Mouse (Mus musculus) cerebellum, adult 11 months (tissue): Measurements from ENCODE around the gene Ube2v1.
"Not testable (repeated sequence)": the region's sequence is repeated elsewhere in the genome, so short reads cannot be mapped to it uniquely, and the experiment has no call there.

Source experiments
- DNase-seq: peaks from one replicate; pipeline ENCODE4 v3.0.0; 2022

The Ube2v1 gene

GRCm38 (mm10) chr2:167621255-167622087, 10.4 kb downstream of the Ube2v1 start:
- no peak for DNase-seq

GRCm38 (mm10) chr2:167617472-167617871, 14.4 kb downstream of the Ube2v1 start:
- no peak for DNase-seq

GRCm38 (mm10) chr2:167617034-167617433, 14.9 kb downstream of the Ube2v1 start:
- DNase-seq, result no peak

GRCm38 (mm10) chr2:167613335-167613734, 18.6 kb downstream of the Ube2v1 start:
- not testable (repeated sequence) for DNase-seq

GRCm38 (mm10) chr2:167612122-167612521, 19.8 kb downstream of the Ube2v1 start:
- DNase-seq, result no peak

GRCm38 (mm10) chr2:167611287-167611686, 20.6 kb downstream of the Ube2v1 start:
- no peak for DNase-seq

GRCm38 (mm10) chr2:167606745-167607123, 25.2 kb downstream of the Ube2v1 start:
- no peak for DNase-seq

- no peak for DNase-seq
Measured at GRCm38 (mm10) chr2:167605817-167606744, 25.8 kb downstream of the Ube2v1 start.

GRCm38 (mm10) chr2:167605178-167605794, 26.6 kb downstream of the Ube2v1 start:
- peak; percentile 70 for DNase-seq

GRCm38 (mm10) chr2:167602978-167603377, 28.9 kb downstream of the Ube2v1 start:
- DNase-seq, result no peak

GRCm38 (mm10) chr2:167602364-167602763, 29.5 kb downstream of the Ube2v1 start:
- no peak for DNase-seq

GRCm38 (mm10) chr2:167600481-167600995, 31.4 kb downstream of the Ube2v1 start:
- no peak for DNase-seq

- no peak for DNase-seq
Measured at GRCm38 (mm10) chr2:167599917-167600316, 32.0 kb downstream of the Ube2v1 start.

- DNase-seq, result no peak
Measured at GRCm38 (mm10) chr2:167599195-167599594, 32.7 kb downstream of the Ube2v1 start.

- no peak for DNase-seq
Measured at GRCm38 (mm10) chr2:167597492-167598186, 34.3 kb downstream of the Ube2v1 start.

GRCm38 (mm10) chr2:167596726-167597491, 35.0 kb downstream of the Ube2v1 start:
- no peak for DNase-seq

- no peak for DNase-seq
Measured at GRCm38 (mm10) chr2:167596262-167596661, 35.6 kb downstream of the Ube2v1 start.

GRCm38 (mm10) chr2:167595761-167596171, 36.1 kb downstream of the Ube2v1 start:
- no peak for DNase-seq

GRCm38 (mm10) chr2:167594444-167594934, 37.4 kb downstream of the Ube2v1 start:
- peak; percentile 23 for DNase-seq

- no peak for DNase-seq
Measured at GRCm38 (mm10) chr2:167593551-167594250, 38.2 kb downstream of the Ube2v1 start.
